Mouse (Mus musculus): Measurements from ENCODE around the gene Mmel1. TPM values are rescaled to one million over a fixed set of nuclear protein-coding genes. Genes with fewer than 3 reads are reported as not detected.
A peak's percentile ranks its signal among the peaks of the same experiment; 100 is the strongest.

Mmel1 gene
- total RNA-seq, 2 experiments from 2014 or later: 0.25 TPM; not detected in 1

GRCm38 (mm10) chr4:154863436-154863935, 5.9 kb upstream of the Mmel1 start:
- ATAC-seq (ENCODE audit: poor library complexity, severe bottlenecking): no peak

- ATAC-seq (ENCODE audit: poor library complexity, severe bottlenecking): peak; percentile 92
Measured at GRCm38 (mm10) chr4:154864271-154864771, 5.1 kb upstream of the Mmel1 start.

DNA sequence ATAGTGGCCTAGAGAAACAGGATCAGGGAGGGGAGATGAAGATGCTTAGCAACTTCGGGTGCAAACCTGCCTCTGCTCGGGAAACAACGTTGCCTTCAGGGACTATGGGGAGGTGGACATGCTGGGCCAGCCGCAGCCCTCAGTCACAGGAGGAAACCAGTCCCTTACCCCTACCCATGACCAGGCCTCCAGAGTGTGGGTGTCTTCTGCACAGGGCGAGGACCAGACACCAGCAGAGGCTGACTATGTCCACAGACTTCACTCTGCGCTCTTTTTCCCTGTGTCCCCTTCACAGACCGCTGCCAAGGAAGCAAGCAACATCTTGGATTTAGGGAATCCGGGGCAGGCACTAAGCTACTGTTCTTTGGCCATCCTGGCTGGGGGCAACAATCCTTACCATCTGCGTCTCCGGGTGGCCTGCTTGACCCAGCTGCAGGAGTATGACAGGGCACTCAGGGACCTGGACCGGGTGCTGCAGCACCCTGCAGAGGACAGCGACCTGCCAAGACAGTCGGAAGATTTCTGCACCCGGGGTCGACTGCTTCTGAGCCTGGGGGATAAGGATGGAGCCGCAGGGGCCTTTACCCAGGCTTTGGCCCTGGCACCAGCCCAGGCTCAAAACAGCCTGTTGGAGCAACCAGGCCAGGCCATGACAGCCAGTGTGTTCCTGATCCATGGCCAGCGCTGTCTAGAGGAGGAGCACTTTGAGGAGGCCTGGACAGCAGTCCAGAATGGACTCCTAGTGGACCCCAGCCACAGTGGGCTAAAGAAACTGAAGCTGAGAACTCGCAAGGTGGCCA, 4.2 kb upstream of the Mmel1 start:
- ATAC-seq (ENCODE audit: poor library complexity, severe bottlenecking): no peak

DNA sequence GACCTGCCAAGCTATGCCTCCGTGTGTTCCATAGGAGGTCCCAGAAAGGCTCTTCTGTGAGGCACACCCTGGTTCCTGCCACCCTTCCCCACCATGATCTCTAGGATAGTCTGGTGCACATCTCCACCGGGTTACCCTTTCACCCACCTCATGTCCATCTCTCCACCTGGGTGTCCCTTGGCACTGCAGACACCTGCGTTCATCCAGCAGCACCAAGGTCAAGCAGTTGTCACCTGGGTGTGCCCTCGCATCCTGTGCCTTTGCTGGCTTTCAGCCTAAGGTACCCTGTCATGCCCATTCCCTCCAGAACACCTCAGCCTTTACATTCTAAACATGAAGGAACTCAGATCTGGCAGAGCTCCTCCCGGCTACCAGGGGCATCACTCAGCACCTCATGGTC, 3.0 kb upstream of the Mmel1 start:
- no peak for ATAC-seq (ENCODE audit: poor library complexity, severe bottlenecking)

DNA sequence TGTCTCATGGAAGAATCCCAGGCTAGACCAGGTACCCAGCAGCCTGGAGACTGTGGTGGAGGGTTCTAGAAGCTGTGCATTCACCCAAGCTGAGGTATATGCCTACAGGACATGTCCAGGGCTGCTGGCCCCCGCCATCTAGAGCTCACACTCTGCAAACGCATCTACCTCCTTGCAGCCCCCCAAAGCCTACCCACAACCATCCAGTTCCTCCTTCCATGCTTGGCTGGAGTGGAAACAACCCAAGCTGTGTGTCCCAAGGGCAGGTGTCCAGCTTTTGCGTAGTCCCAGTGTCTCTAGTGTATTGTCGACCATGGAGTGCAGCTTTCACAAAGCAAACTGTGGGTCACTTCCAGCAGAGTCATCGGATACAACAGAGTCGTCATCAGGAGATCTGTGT, 2.1 kb upstream of the Mmel1 start:
- no peak for ATAC-seq (ENCODE audit: poor library complexity, severe bottlenecking)

DNA sequence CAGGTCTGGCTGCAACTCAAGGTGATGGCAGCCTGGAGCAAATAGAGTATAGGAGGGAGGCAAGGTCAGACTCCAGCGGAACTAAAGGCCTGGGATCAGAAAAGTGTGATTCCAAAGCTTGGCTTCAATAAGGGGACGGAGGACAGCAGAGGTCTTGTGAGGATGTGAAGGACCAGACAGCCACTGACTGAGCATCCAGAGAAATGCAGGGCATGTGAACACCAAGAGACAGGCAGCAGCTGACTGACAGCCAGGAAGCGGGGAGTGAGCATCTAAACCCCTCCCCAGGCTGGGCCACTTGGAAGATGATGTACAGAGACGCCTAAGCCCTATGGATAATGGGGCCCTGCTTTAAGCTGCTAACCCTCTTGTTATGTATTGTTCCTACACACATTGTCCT, 1.3 kb downstream of the Mmel1 start:
- ATAC-seq (ENCODE audit: poor library complexity, severe bottlenecking): no peak

DNA sequence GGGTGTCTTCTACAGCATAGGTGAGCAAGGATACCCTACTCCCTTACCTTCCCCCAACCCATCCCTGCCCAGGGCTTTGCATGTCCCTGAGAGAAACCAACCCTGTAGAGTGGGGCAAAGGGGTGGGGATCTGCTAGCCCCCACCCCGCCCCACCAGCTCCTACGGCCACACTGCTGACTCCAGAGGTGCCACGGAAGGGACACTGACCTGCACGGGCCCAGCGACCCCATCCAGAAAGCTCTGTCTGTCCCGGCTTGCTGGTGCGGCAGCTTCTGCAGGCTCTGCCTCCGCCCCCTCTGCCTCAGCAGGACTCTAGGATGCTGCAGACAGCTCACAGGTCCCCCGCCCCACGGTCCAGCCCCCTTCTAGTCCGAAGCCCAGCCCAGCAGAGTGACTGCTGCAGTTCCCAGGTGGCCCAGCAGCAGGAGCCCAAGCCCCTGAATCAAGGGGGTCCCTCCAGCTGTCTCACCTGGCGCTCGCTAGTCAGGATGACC, 2.4 kb downstream of the Mmel1 start:
- ATAC-seq (ENCODE audit: poor library complexity, severe bottlenecking): no peak

- no peak for ATAC-seq (ENCODE audit: poor library complexity, severe bottlenecking)
Measured at GRCm38 (mm10) chr4:154873186-154873585, 3.8 kb downstream of the Mmel1 start.

DNA sequence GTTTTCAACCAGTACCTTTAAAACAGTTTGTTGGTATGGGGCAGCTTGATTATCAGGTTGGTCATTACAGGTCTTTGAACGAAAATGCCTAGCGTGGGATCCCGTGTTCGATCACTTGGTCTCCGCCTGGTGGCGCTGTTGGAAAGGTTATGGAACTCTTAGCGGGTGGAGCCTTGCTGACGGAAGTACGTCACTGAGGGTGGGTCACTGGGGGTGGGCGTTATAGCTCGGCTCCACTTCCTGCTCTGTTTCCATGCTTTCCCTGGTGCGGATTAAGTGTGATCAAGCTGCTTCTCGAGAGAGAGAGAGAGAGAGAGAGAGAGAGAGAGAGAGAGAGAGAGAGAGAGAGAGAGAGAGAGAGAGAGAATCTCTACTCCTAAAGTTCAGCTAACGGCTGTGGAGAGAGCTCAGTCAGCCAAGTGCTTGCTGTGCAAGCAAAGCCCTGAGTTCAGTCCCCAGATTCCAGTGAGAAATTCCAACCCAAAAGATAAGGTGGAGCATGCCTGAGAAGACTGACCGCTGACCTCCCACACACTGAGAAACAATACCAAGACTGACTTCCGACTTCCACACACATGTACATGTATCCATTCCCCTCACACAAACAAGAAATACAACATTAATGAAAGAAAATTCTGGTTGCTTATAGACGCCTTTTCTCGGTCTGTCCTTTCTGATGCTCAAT, 8.6 kb downstream of the Mmel1 start:
- ATAC-seq (ENCODE audit: poor library complexity, severe bottlenecking): peak; percentile 99

DNA sequence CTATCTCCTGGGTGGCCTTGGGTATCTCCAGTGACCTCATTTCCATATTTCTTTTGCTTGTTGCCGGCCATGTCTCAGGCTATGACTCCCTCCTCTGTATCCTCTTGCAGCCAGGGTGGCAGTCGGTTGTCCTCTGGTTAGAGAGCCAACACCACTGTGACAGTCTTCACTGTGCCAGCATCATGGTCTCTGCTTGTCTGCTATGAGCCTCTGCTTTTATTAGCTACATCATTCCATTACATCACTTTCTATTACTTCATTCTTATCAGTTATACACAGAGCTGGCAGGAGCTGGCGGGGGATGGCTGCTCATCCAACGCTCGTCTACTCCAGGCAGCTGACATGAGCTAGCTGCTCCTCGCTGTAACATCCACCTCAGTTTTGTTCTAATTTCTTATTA, 11.3 kb downstream of the Mmel1 start:
- ATAC-seq (ENCODE audit: poor library complexity, severe bottlenecking): no peak; the same call in 1 of the 2 replicates

GRCm38 (mm10) chr4:154882014-154882659, 12.8 kb downstream of the Mmel1 start:
- no peak for ATAC-seq (ENCODE audit: poor library complexity, severe bottlenecking)

DNA sequence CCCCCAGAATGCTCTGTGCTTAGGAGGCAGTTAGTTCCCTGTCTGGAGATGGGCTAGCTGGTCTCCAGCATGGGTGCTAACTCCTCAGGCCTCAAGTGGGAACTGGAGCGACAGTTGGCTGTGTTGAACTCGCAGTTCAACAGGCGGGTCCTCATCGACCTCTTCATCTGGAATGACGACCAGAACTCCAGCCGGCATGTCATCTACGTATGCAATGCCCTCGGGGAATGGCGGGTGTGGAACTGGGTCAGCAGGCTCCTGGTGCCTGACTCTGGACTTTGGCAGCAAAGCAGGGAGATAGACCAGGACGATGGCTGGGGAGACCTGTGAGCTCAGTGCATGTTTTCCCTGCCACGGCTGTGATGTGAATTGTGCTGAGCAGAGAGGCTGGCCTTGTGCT, 16.0 kb downstream of the Mmel1 start:
- ATAC-seq (ENCODE audit: poor library complexity, severe bottlenecking): no peak

GRCm38 (mm10) chr4:154886876-154887592, 17.6 kb downstream of the Mmel1 start:
- ATAC-seq (ENCODE audit: poor library complexity, severe bottlenecking): no peak

- no peak for ATAC-seq (ENCODE audit: poor library complexity, severe bottlenecking)
Measured at GRCm38 (mm10) chr4:154887593-154888250, 18.3 kb downstream of the Mmel1 start.

DNA sequence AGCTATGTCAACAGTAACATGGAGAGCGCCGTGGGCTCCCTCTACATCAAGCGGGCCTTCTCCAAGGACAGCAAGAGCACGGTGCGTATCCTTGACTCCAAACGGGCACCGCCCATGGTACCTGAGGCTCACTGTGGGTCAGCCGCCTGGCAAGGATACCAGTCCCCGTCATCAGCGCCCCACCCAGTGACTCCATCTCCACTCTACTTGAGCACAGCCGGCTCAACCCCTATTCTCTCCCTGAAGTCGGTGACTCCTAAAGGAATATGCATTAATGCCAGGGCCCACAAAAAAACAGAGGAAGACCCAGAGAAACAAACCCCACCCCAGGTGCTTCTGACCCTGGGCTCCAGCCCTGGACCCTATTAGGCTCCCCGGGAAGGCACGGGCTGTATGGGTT, 21.5 kb downstream of the Mmel1 start:
- no peak for ATAC-seq (ENCODE audit: poor library complexity, severe bottlenecking)

DNA sequence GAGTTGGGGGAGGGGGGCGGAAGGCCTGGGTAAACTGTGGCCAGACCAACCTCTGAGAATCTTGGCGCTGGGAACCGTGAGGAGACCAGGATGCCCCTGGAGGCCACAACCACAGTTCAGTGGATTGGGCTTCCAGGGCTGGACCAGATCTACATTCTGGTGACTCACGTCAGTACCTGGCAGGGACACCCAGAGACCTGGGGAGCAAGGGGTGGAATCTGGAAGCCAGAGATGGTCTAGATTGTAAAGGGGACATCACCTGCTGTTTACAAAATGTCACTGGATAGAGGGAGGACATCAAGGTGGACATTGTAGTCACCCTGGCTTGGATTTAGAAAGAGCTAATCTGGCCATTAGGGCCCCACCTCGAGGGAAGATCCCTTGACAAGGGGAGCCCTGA, 26.2 kb downstream of the Mmel1 start:
- ATAC-seq (ENCODE audit: poor library complexity, severe bottlenecking): no peak

GRCm38 (mm10) chr4:154897676-154898465, 28.5 kb downstream of the Mmel1 start:
- ATAC-seq (ENCODE audit: poor library complexity, severe bottlenecking): no peak

DNA sequence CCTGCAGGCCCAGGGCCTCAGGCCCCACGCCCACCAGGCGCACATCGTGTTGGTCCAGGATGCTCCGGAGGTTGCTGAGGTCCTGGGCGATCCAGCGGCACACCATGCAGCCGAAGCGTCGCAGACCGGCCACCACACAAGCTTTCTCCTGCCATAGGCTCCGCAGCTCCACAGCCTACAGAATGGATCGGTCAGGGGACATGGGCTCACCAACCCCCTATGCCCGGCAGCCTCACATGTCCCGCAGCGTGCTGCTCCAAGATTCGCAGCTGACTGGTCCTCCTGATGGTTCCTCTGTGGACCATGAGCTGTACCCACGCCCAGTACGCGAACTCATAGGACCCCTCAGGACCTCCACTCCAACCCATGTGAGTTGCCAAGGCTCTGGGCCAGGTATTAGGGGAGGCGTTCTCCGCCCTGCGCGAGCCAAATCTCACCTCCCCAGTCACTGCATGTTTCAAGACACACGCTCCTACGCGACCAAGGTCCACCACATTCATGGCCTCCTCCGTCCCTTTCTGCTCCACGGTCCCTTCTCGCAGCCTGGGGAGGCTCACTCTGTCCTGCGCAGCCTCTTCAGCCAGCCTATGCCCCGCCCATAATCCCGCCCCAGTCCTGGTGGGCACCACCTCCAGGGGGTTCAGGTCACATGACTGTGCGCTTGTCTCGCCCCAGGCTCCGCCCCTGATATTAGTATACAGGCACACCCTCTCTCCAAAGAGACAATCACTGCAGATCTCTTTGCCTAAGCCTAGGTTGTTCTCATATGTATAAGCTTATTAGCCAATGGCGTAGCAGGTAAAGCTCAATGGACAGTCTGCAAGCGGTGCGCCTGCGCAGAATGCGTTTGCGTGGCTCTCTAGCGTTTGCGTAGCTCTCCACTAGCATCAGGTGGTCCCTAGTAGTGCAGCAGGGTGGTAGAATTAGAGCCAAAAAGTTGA, 29.4 kb downstream of the Mmel1 start, which contains the start of gene Fam213b:
TSS of gene Fam213b (minus strand) at position 630 of the 941 bp plus-strand sequence.
- ATAC-seq (ENCODE audit: poor library complexity, severe bottlenecking): peak; percentile 89
